In genomic region chr1:177441492-177442195, GRCm38 (mm10) we compare ENCODE assay signal across 7 mouse cellular contexts. TPM values are rescaled to one million over a fixed set of nuclear protein-coding genes. Genes with fewer than 3 reads are reported as not detected.
DNase-seq lines count a peak whose midpoint lies in the region; ATAC-seq lines count a peak whose summit lies in the region.

No protein-coding gene starts in this region.

- no peaks in the 10 kb centered on the region for H3K27me3 ChIP-seq in intestine, embryonic 16.5 days (replicated peaks; ENCODE audit: control insufficient read depth, insufficient read depth, low read length)
- H3K27me3 ChIP-seq in midbrain, embryonic 11.5 days (ENCODE audit: control insufficient read depth, insufficient read depth, low read length): no peaks in the 10 kb centered on the region

- peak overlapping the region; percentile 97 for H3K27ac ChIP-seq in intestine, embryonic 16.5 days (ENCODE audit: low read length)
- H3K27ac ChIP-seq in midbrain, embryonic 11.5 days (ENCODE audit: low read depth, low read length): peak overlapping the region; percentile 98

- peak overlapping the region; percentile 82 for H3K9ac ChIP-seq in intestine, embryonic 16.5 days (ENCODE audit: low read depth, low read length)
- H3K9ac ChIP-seq in midbrain, embryonic 11.5 days (ENCODE audit: low read length): peak overlapping the region; percentile 76

- peak; percentile 99 for DNase-seq in adrenal gland, adult 2 months
- peak; percentile 89 for DNase-seq in embryo, embryonic 11.5 days (ENCODE audit: low read depth, low spot score)
- peak; percentile 92 to 97 for DNase-seq in gastrocnemius, postnatal 36 days
- DNase-seq in left cerebral cortex, postnatal 36 days (ENCODE audit: low spot score in 2 of 2): peak; percentile 97 to 99
- DNase-seq in midbrain, embryonic 11.5 days (ENCODE audit: low spot score, missing footprints): peak; percentile 99
- DNase-seq in skeletal muscle tissue, adult 2 months (ENCODE audit: low read depth, low spot score): peak; percentile 98

- intact Hi-C loops in gastrocnemius, postnatal 36 days (cut with DNase I): loop anchor here (5.0 kb wide), 1 partner anchor 201 kb away; no protein-coding TSS in a partner anchor
- intact Hi-C loops in left cerebral cortex, postnatal 36 days (cut with DNase I): loop anchor here (5.0 to 10.0 kb wide), 4 partner anchors 184 to 557 kb away; partner anchors contain the start of gene Akt3

- H3K4me2 ChIP-seq in intestine, embryonic 16.5 days (ENCODE audit: low read depth, low read length): peak overlapping the region; percentile 64
- peak overlapping the region; percentile 85 for H3K4me2 ChIP-seq in midbrain, embryonic 11.5 days

- no peaks in the 10 kb centered on the region for H3K9me3 ChIP-seq in intestine, embryonic 16.5 days (ENCODE audit: control insufficient read depth, low read length)
- no peaks in the 10 kb centered on the region for H3K9me3 ChIP-seq in midbrain, embryonic 11.5 days (ENCODE audit: control insufficient read depth, low read length)

- no peaks in the 10 kb centered on the region for H3K36me3 ChIP-seq in intestine, embryonic 16.5 days (ENCODE audit: control insufficient read depth, insufficient read depth, low read length)
- no peaks in the 10 kb centered on the region for H3K36me3 ChIP-seq in midbrain, embryonic 11.5 days (ENCODE audit: control insufficient read depth, insufficient read depth, low read length)

- peak overlapping the region; percentile 76 for H3K4me3 ChIP-seq in intestine, embryonic 16.5 days (ENCODE audit: low read length)
- peak overlapping the region; percentile 96 for H3K4me3 ChIP-seq in midbrain, embryonic 11.5 days (ENCODE audit: low read depth, low read length)

- peaks cover 3% of the 10 kb centered on the region; the same call in 1 of the 2 replicates for H3K4me1 ChIP-seq in intestine, embryonic 16.5 days (ENCODE audit: control insufficient read depth, insufficient read depth, low read length)
- H3K4me1 ChIP-seq in midbrain, embryonic 11.5 days (ENCODE audit: control insufficient read depth, insufficient read depth, low read length): peaks cover 20% of the 10 kb centered on the region

- WGBS in intestine, embryonic 16.5 days: under 1% methylated on average over 85 of the region's 87 CpGs
- under 1% methylated on average over 85 of the region's 87 CpGs for WGBS in midbrain, embryonic 11.5 days

- ATAC-seq in intestine, embryonic 16.5 days: peak; percentile 99
- ATAC-seq in midbrain, embryonic 11.5 days (ENCODE audit: low FRiP score): peak; percentile 98

RNA-seq across cellular contexts. Expression of gene Zbtb18, which starts 0.5 kb away (rescaled TPM):
- 10 to 100 TPM; 23.8 to 25.8 TPM for total RNA-seq in adrenal gland, adult 2 months (2021)
- polyA plus RNA-seq in adrenal gland, adult 2 months (2012; rRNA removed): 3.7 and 5.7 TPM in 2 replicates
- 10 to 100 TPM; 89.0 to 92.0 TPM for total RNA-seq in gastrocnemius, postnatal 36 days (2021)
- polyA plus RNA-seq in intestine, embryonic 16.5 days (2015; fragmentation: Nextera tagmentation; extraction: Ambion mirVana): 1.1 and 1.3 TPM in 2 replicates
- 100 to 1,000 TPM; 354 to 392 TPM for total RNA-seq in left cerebral cortex, postnatal 36 days (2021)
- polyA plus RNA-seq in midbrain, embryonic 11.5 days (2014; fragmentation: Nextera tagmentation; extraction: Ambion mirVana): 10.2 and 10.7 TPM in 2 replicates

Comparison
In these comparisons a context has a peak if more than half of its experiments do, and no peak if none do; other contexts are left out.
1. Peak in every context shown above with its lines: DNase-seq, ATAC-seq, H3K4me3 ChIP-seq and H3K27ac ChIP-seq.